Mouse (Mus musculus) brown adipose tissue, adult 24 weeks (tissue): ENCODE measurements around the gene Erc1. TPM values are rescaled to one million over a fixed set of nuclear protein-coding genes. Genes with fewer than 3 reads are reported as not detected.

Experiments
- polyA plus RNA-seq: library from polyadenylated mRNA; stranded (reverse); fragments of >200 nt; gene quantifications from 2 replicates; pipeline ENCODE4 v1.2.4, GENCODE M21; 2012; ENCODE audit not compliant: missing spikeins, insufficient read depth, insufficient read length

Gene Erc1
- polyA plus RNA-seq, 1 experiment: 10.7 TPM

Other genes starting within 250 kb of the Erc1 start
- gene Rad52, start 54.5 kb upstream of the Erc1 start, polyA plus RNA-seq: 1.8 and 7.4 TPM in 2 replicates
- gene Wnk1, start 190.5 kb upstream of the Erc1 start, polyA plus RNA-seq: 112 and 114 TPM in 2 replicates
- gene Ninj2, start 245.2 kb upstream of the Erc1 start, polyA plus RNA-seq: not detected in 2 replicates